Mouse (Mus musculus): ENCODE data around the gene Jakmip3.

GRCm38 (mm10) chr7:138913616-138914015, 26.9 kb upstream of the Jakmip3 start:
- TF ChIP-seq GATA1 (IDR thresholded peaks at IDR 0.05; ENCODE audit: low read length) = no peak
- TF ChIP-seq TAL1 (IDR thresholded peaks at IDR 0.05; ENCODE audit: low read length) = no peak
